ENCODE assay signal across 29 mouse cellular contexts in the genomic region with DNA sequence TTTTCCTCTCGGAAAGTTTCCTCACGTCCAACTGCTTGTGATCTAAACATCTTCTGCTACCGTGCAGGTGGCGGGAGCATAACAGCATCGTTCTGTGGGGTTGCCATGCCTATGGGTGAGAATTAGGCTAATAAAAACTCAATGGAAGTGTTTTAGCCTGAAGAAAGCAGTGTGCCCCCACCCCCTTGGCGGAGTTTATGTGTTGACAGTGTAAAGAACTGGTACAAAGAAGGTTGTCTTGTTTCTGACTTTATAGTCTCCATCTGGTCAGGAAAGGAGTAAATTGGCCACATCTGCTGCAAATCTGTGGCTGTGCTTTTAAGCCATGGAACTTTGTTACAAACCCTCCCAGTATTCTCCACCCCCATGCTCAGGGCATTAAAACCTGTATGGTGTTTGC.
DNase-seq lines count a peak whose midpoint lies in the region; ATAC-seq and TF ChIP-seq lines count a peak whose summit lies in the region.
"Had no signal": no experiment of that assay in that cellular context is flagged by ENCODE, and none has a peak within 500 bp of the region (broad histone marks: within the 10 kb centered on the region; RNA-seq: fewer than 3 reads in every experiment).

No protein-coding gene starts in this region.

- ATAC-seq in limb, embryonic 13.5 days (ENCODE audit: low FRiP score, low read depth) = peak; percentile 51; the same call in 1 of the 2 replicates
- ATAC-seq: hindbrain, embryonic 16.5 days; intestine, postnatal 0 days; liver, postnatal 0 days had no signal

- peak overlapping the region; percentile 51 for H3K4me2 ChIP-seq in limb, embryonic 13.5 days (replicated peaks)
- H3K4me2 ChIP-seq: heart, embryonic 12.5 days; liver, embryonic 11.5 days; midbrain, embryonic 12.5 days had no signal

- H3K4me1 ChIP-seq in limb, embryonic 13.5 days = peaks cover 8% of the 10 kb centered on the region
- H3K4me1 ChIP-seq: heart, embryonic 12.5 days; hindbrain, embryonic 10.5 days; midbrain, embryonic 12.5 days had no signal

- no peak overlapping the region for H3K4me3 ChIP-seq in limb, embryonic 13.5 days
- H3K4me3 ChIP-seq in left cerebral cortex, adult 2 months = no peak overlapping the region
- H3K4me3 ChIP-seq: forebrain, embryonic 10.5 days; heart, embryonic 12.5 days; hindbrain, embryonic 10.5 days; midbrain, embryonic 12.5 days had no signal

- H3K27me3 ChIP-seq in limb, embryonic 13.5 days = no peaks in the 10 kb centered on the region
- H3K27me3 ChIP-seq: CH12.LX; heart, embryonic 12.5 days; midbrain, embryonic 12.5 days had no signal

- no peak overlapping the region for H3K9ac ChIP-seq in limb, embryonic 13.5 days
- H3K9ac ChIP-seq: heart, embryonic 12.5 days; liver, postnatal 0 days; midbrain, embryonic 12.5 days had no signal

- no peak for TF ChIP-seq CTCF in left cerebral cortex, adult 2 months (IDR thresholded peaks at IDR 0.05)

- 16% methylated on average over 6 of the region's 6 CpGs for WGBS in limb, embryonic 13.5 days

- H3K9me3 ChIP-seq in limb, embryonic 13.5 days = no peaks in the 10 kb centered on the region
- H3K9me3 ChIP-seq: forebrain, embryonic 10.5 days; G1E; heart, embryonic 12.5 days; hindbrain, embryonic 10.5 days; midbrain, embryonic 12.5 days had no signal

- intact Hi-C loops in left cerebral cortex, adult 2 months (cut with DNase I) = no loop called here

- H3K36me3 ChIP-seq in limb, embryonic 13.5 days = no peaks in the 10 kb centered on the region
- H3K36me3 ChIP-seq: forebrain, embryonic 10.5 days; G1E; heart, embryonic 12.5 days; hindbrain, embryonic 10.5 days; midbrain, embryonic 12.5 days had no signal

- H3K27ac ChIP-seq in limb, embryonic 13.5 days = no peak overlapping the region
- H3K27ac ChIP-seq in left cerebral cortex, adult 2 months = no peak overlapping the region
- H3K27ac ChIP-seq: forebrain, embryonic 10.5 days; hindbrain, embryonic 10.5 days; midbrain, embryonic 12.5 days had no signal

- peak; percentile 54 for DNase-seq in embryo, embryonic 10 days (ENCODE audit: low spot score)
- peak; percentile 18 for DNase-seq in embryo, embryonic 9.5 days (ENCODE audit: extremely low spot score)
- DNase-seq in forelimb bud, embryonic 11.5 days (ENCODE audit: low read depth, low spot score) = peak; percentile 86
- DNase-seq in Muller cell, postnatal 12 days (ENCODE audit: inconsistent ontology term) = no peak
- no peak for DNase-seq in cerebellum, adult 18-20 months
- no peak for DNase-seq in frontal cortex, postnatal 36 days (ENCODE audit: low spot score in 2 of 2)
- DNase-seq in left cerebral cortex, adult 2 months (ENCODE audit: extremely low spot score in 1 of 2, low spot score in 2 of 2) = no peak
- DNase-seq: adrenal gland, adult 8-10 months; cerebellum, adult 2 months; cerebellum, postnatal 36 days; gastrocnemius, postnatal 10 days; heart, adult 18-20 months; heart, postnatal 10 days; kidney, postnatal 25 days; layer of hippocampus, postnatal 36 days; liver, postnatal 0 days; lung, postnatal 10 days; right cerebral cortex, postnatal 4 days; thymus, adult 2 months had no signal

Comparison
In these comparisons a context has a peak if more than half of its experiments do, and no peak if none do; other contexts are left out.
1. DNase-seq: peak in embryo, embryonic 10 days (single experiment), embryo, embryonic 9.5 days (single experiment) and forelimb bud, embryonic 11.5 days (single experiment); none in Muller cell, postnatal 12 days (single experiment), cerebellum, adult 18-20 months (0 of 2), frontal cortex, postnatal 36 days (0 of 2) and left cerebral cortex, adult 2 months (0 of 2).